Mouse (Mus musculus) embryonic fibroblast, embryonic 13.5 days (primary cell): ENCODE data around the gene Mmp25.

ENCODE experiments used
- CTCF ChIP-seq: IDR thresholded peaks from 2 replicates; pipeline ENCODE4 v1.5.1; 2011; ENCODE audit warnings: mild to moderate bottlenecking, control low read depth, low read length, moderate library complexity, borderline replicate concordance; ENCODE audit not compliant: insufficient read depth
- POLR2A ChIP-seq: IDR thresholded peaks from 2 replicates; pipeline ENCODE4 v1.6.1; 2011; ENCODE audit warnings: low read depth, mild to moderate bottlenecking, control low read depth, low read length, moderate library complexity

DNA sequence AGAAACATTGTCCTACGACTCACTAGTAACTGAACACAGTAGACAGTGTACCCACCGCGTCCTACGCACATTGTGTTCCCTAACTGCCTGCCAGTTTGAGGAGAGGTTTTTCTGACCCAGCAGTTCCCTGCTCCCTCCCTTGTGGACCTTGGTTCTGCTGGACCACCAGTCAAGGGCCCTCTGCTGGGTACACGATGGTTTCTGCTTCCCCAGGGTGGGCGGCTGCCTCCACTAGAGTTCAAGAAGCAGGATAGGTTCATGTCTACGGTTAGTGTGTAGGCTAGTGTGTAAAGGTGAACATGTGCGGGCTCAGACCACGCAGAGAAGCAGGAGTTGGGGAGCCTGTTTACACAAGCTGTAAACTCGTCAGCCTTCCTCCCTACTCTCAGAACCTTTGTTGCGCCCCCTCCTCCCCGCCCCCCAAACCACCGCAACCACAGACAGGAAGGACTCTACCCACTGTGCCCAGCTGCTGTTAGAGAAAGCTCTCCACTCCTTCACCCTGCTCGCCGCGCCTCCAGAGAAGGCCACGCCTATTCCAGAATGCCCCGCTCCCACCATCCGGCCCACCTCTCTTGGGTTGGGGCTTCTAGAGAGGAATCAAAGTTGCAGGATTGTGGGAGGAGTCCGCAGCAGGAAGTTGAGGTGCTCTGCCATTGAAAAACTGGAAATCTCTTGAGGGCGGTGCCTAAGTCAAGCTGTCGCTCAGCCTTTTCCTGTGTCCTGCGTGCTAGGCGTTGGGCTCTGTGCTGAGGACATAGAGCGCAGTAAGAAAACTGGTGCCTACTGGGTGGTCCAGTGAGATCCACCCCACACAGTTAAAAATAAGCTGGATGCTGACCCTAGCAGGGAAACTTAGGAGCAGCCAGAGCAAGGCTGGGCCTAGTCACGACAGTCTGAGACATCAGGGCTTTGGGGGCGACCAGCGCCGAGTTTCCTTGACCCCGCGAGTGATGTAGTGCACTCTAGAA lies 46.2 kb downstream of the Mmp25 start, which contains the start of gene Zfp13:
- TF ChIP-seq POLR2A (peak; percentile 96), CTCF (no peak)
